Mouse (Mus musculus): ENCODE data around the gene Il6ra. TPM values are rescaled to one million over a fixed set of nuclear protein-coding genes. Genes with fewer than 3 reads are reported as not detected.
"Not testable (repeated sequence)": the region's sequence is repeated elsewhere in the genome, so short reads cannot be mapped to it uniquely, and the experiment has no call there.

Gene Il6ra
- polyA plus RNA-seq, 1 experiment from 2014 or later: 7.1 TPM

DNA sequence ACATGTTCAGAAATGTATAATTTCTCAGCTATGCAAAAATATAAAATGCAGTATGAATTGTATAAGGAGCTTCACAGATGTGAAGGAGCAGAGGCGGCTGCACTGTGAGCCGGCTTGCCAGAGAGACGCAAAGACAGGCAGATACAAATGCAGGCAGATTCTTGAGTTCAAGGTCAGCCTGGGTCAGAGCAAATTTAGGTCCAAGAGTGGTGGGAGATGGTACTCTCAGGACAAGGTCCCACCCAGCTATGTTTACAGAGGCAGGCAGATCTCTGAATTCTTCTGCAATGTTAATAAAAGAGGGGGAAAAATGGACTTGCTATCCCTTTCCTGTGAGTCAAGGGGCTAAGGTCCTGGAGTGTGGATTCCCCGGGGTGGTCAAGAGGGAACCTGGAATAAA, 47.2 kb downstream of the Il6ra start:
- Histone ChIP-seq H3K4me3 (ENCODE audit: low read depth, low read length) (no peak overlapping the region), H3K36me3 (ENCODE audit: control insufficient read depth, insufficient read depth) (no peaks in the 10 kb centered on the region), H3K4me2 (ENCODE audit: low read depth, low read length) (no peak overlapping the region), H3K9me3 (replicated peaks; ENCODE audit: control insufficient read depth, low read length) (no peaks in the 10 kb centered on the region), H3K27ac (ENCODE audit: low read length) (no peak overlapping the region), H3K27me3 (ENCODE audit: control insufficient read depth, insufficient read depth, low read depth, low read length) (no peaks in the 10 kb centered on the region; the same call in 1 of the 2 replicates), H3K4me1 (ENCODE audit: control insufficient read depth, low read depth, low read length) (peaks cover 13% of the 10 kb centered on the region), H3K9ac (ENCODE audit: low read depth, low read length) (no peak overlapping the region)
- 82% methylated on average over 4 of the region's 4 CpGs for WGBS (ENCODE audit: insufficient replicate concordance)
- no peak for ATAC-seq (ENCODE audit: low read depth)

DNA sequence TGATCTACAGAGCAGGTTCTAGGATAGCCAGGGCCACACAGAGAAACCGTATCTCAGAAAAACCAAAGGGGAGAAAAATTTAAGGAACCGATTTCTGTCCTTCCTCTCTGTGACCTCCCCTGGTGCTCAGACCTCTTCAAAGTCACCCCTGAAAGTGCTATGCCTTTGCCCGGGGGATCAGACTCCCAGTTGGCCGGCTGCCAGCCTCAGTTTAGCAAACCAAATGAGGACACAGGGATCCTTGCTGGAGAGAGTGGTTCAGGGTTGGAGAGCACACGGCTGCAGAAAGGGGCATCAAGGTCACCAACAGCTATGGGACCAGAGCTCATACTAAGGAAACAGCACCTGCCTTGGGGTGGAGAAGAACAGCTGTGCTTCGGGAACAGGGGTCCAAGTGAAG, 48.0 kb downstream of the Il6ra start:
- Histone ChIP-seq H3K9me3 (replicated peaks; ENCODE audit: control insufficient read depth, low read length) (no peaks in the 10 kb centered on the region), H3K4me2 (ENCODE audit: low read depth, low read length) (no peak overlapping the region), H3K36me3 (ENCODE audit: control insufficient read depth, insufficient read depth) (no peaks in the 10 kb centered on the region), H3K4me1 (ENCODE audit: control insufficient read depth, low read depth, low read length) (peaks cover 6% of the 10 kb centered on the region), H3K27me3 (ENCODE audit: control insufficient read depth, insufficient read depth, low read depth, low read length) (no peaks in the 10 kb centered on the region; the same call in 1 of the 2 replicates), H3K27ac (ENCODE audit: low read length) (no peak overlapping the region), H3K4me3 (ENCODE audit: low read depth, low read length) (no peak overlapping the region), H3K9ac (ENCODE audit: low read depth, low read length) (no peak overlapping the region)
- ATAC-seq (ENCODE audit: low read depth): no peak
- WGBS (ENCODE audit: insufficient replicate concordance): 48% methylated on average over 6 of the region's 6 CpGs

DNA sequence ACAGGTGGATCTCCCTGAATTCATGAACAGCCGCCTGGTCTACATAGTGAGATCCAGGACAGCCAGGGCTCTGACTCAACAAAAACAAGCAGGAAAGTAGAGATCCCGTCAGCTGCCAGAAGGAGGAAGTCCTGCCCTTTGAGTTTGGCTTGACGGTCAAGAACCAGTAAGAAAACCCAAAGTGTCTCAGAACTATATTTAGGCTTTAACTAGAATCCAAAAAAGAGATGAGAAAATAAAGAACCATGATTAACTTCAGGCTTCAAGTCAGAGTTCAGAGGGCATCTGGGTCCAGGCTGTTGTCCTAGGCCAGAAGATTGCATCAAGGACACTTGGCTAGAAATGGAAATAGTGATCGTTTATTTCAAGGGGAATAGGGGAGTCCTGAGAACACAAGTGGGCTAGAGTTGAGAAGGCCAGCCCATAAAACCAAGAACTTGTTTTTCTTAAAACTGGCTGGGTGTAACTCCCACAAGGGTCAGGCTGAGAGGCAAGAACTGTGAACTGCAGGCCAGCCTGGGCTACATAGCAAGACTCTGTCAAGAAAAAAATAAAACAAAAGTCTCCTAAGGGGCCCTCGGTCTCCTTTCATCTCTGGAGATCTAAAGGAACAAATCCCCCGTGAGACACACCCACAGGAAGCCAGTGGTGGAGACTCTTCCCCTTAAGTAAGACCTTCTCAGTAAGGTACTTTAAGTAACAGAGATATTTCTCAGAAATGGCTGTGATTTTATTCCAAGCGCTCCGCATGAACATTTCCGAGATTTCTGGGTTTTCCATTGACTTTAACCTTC, 49.1 kb downstream of the Il6ra start:
- no peak for ATAC-seq (ENCODE audit: low read depth)
- WGBS (ENCODE audit: insufficient replicate concordance): 44% methylated on average over 9 of the region's 9 CpGs
- H3K4me2 ChIP-seq (ENCODE audit: low read depth, low read length): no peak overlapping the region
- H3K27me3 ChIP-seq (ENCODE audit: control insufficient read depth, insufficient read depth, low read depth, low read length): peaks cover 2% of the 10 kb centered on the region
- H3K27ac ChIP-seq (ENCODE audit: low read length): peak overlapping the region; percentile 33; the same call in 1 of the 2 replicates
- no peak overlapping the region for H3K9ac ChIP-seq (ENCODE audit: low read depth, low read length)
- no peaks in the 10 kb centered on the region for H3K9me3 ChIP-seq (replicated peaks; ENCODE audit: control insufficient read depth, low read length)
- no peaks in the 10 kb centered on the region; the same call in none of the 2 replicates for H3K4me1 ChIP-seq (ENCODE audit: control insufficient read depth, low read depth, low read length)
- H3K4me3 ChIP-seq (ENCODE audit: low read depth, low read length): no peak overlapping the region
- H3K36me3 ChIP-seq (ENCODE audit: control insufficient read depth, insufficient read depth): no peaks in the 10 kb centered on the region

DNA sequence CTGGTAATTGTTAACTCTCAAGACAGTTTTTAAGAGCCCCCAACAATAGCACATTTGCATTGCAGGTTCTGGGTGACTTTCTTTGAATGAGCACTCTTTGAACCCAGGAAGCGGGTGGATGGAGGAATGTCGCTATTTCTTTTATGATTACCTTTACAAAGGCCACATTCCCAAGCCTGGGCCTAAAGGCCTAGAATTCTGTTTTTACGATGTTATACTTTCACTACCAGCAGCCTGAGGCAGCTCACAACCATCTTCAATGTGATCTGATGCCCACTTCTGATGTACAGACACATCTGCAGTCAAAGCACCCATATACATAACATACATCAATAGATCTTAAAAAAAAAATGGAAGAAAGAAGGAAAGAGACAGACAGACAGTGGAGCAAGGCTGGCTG, 49.7 kb downstream of the Il6ra start:
- H3K27ac ChIP-seq (ENCODE audit: low read length); H3K4me1 ChIP-seq (ENCODE audit: control insufficient read depth, low read depth, low read length); H3K9ac ChIP-seq (ENCODE audit: low read depth, low read length); H3K4me3 ChIP-seq (ENCODE audit: low read depth, low read length); H3K36me3 ChIP-seq (ENCODE audit: control insufficient read depth, insufficient read depth); ATAC-seq (ENCODE audit: low read depth); H3K9me3 ChIP-seq (replicated peaks; ENCODE audit: control insufficient read depth, low read length); H3K4me2 ChIP-seq (ENCODE audit: low read depth, low read length); H3K27me3 ChIP-seq (ENCODE audit: control insufficient read depth, insufficient read depth, low read depth, low read length): not testable (repeated sequence)
- 83% methylated on average over 3 of the region's 3 CpGs for WGBS (ENCODE audit: insufficient replicate concordance)

DNA sequence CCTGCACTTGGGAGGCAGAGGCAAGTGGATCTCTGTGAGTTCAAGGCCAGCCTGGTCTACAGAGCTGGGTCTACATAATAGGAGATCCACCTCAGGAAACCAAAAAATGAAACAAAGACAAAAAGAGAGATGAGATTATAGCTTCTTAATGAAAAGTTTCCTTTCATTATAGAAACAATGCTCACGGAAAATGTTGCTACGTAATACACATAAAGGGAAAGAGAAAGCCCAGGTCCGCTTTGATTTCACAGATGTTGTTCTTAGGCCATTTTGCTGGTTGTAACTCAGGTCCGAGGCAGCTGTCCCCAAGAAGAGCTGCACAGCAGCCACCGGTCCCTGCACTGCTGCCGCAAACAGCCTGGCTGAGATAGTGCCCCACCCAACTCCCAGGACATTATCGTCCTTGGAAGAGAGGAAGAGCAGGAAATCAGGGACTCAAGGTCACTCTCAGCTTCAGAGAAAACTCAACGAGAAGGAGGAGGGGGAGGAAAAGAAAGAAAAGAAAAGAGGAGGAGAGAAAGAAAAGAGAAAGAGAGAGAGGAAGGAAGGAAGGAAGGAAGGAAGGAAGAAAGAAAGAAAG, 50.7 kb downstream of the Il6ra start:
- Histone ChIP-seq H3K4me1 (ENCODE audit: control insufficient read depth, low read depth, low read length) (no peaks in the 10 kb centered on the region; the same call in none of the 2 replicates), H3K36me3 (ENCODE audit: control insufficient read depth, insufficient read depth) (no peaks in the 10 kb centered on the region), H3K9ac (ENCODE audit: low read depth, low read length) (no peak overlapping the region), H3K4me2 (ENCODE audit: low read depth, low read length) (no peak overlapping the region), H3K9me3 (replicated peaks; ENCODE audit: control insufficient read depth, low read length) (peaks cover 2% of the 10 kb centered on the region; the same call in 1 of the 2 replicates), H3K4me3 (ENCODE audit: low read depth, low read length) (no peak overlapping the region), H3K27me3 (ENCODE audit: control insufficient read depth, insufficient read depth, low read depth, low read length) (peaks cover 2% of the 10 kb centered on the region), H3K27ac (ENCODE audit: low read length) (no peak overlapping the region)
- WGBS (ENCODE audit: insufficient replicate concordance): 63% methylated on average over 8 of the region's 8 CpGs
- no peak for ATAC-seq (ENCODE audit: low read depth)

DNA sequence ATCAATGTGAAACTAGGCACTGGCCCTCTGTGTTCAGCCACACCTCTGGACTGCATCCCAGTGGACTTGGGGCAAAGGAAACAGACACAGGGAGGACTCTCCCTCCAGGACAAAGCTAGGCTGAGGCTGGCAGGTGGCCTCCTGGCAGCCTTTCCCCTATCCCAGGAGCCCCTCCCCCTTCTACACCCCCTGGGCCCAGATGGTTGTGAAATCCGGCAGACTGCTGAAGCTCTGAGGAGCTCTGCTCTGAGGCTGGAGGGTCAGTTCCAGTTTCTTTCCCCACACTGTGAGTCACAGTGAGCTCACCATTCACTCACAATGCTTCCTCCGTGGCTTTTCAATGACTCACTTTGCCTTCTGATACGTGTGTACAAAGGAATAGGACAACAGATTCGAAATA, 51.9 kb downstream of the Il6ra start:
- no peak overlapping the region for H3K27ac ChIP-seq (ENCODE audit: low read length)
- no peak overlapping the region for H3K4me2 ChIP-seq (ENCODE audit: low read depth, low read length)
- H3K4me3 ChIP-seq (ENCODE audit: low read depth, low read length): no peak overlapping the region
- H3K9me3 ChIP-seq (replicated peaks; ENCODE audit: control insufficient read depth, low read length): peaks cover 2% of the 10 kb centered on the region; the same call in 1 of the 2 replicates
- WGBS (ENCODE audit: insufficient replicate concordance): 25% methylated on average over 4 of the region's 4 CpGs
- H3K9ac ChIP-seq (ENCODE audit: low read depth, low read length): no peak overlapping the region
- ATAC-seq (ENCODE audit: low read depth): peak; percentile 39; the same call in 1 of the 2 replicates
- H3K27me3 ChIP-seq (ENCODE audit: control insufficient read depth, insufficient read depth, low read depth, low read length): peaks cover 2% of the 10 kb centered on the region
- H3K4me1 ChIP-seq (ENCODE audit: control insufficient read depth, low read depth, low read length): no peaks in the 10 kb centered on the region; the same call in none of the 2 replicates
- no peaks in the 10 kb centered on the region for H3K36me3 ChIP-seq (ENCODE audit: control insufficient read depth, insufficient read depth)

DNA sequence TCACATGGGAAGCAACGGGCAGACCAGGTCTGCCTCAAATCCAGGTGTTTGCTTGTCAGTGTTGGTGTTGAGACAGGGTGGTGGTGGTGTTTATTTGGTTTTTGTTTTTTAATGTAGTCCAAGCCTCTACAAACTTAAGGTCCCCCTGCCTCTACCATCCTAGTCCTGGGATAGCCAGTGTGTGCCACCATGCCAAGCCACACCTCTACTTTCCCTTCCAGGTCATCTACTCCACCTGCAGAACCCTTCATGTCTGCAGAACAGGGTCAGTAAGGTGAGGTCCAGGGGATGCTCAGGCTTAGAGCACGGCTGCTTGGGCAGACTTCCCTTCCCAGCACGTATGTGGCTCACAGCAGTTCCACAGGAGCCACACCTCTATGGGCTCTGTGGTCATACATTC, 52.7 kb downstream of the Il6ra start:
- H3K4me3 ChIP-seq (ENCODE audit: low read depth, low read length): no peak overlapping the region
- WGBS (ENCODE audit: insufficient replicate concordance): 56% methylated on average over 3 of the region's 3 CpGs
- H3K4me1 ChIP-seq (ENCODE audit: control insufficient read depth, low read depth, low read length): no peaks in the 10 kb centered on the region; the same call in none of the 2 replicates
- H3K9me3 ChIP-seq (replicated peaks; ENCODE audit: control insufficient read depth, low read length): peaks cover 2% of the 10 kb centered on the region; the same call in 1 of the 2 replicates
- no peak overlapping the region for H3K4me2 ChIP-seq (ENCODE audit: low read depth, low read length)
- H3K27me3 ChIP-seq (ENCODE audit: control insufficient read depth, insufficient read depth, low read depth, low read length): peaks cover 2% of the 10 kb centered on the region
- no peak overlapping the region for H3K27ac ChIP-seq (ENCODE audit: low read length)
- no peak for ATAC-seq (ENCODE audit: low read depth)
- H3K9ac ChIP-seq (ENCODE audit: low read depth, low read length): no peak overlapping the region
- no peaks in the 10 kb centered on the region for H3K36me3 ChIP-seq (ENCODE audit: control insufficient read depth, insufficient read depth)

DNA sequence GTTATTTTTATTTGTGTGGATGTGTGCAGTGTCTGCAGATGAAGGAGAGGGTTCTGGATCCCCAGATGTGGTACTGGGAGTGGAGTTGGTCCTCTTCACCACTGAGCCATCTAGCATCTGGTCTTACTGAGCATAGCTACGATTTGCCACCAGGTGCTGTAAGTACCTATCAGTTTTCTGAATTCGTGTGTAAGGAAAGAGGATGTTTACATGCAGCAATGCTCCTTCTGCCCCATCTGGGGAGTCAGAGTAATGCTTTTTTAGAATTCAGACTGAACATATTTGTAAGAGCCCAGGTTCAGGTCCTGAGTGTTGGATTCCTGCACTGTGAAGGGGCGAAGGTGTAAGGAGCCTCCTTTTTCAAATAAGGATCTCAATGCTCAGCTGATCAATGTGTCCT, 53.1 kb downstream of the Il6ra start:
- no peaks in the 10 kb centered on the region; the same call in none of the 2 replicates for H3K4me1 ChIP-seq (ENCODE audit: control insufficient read depth, low read depth, low read length)
- no peak overlapping the region for H3K27ac ChIP-seq (ENCODE audit: low read length)
- 39% methylated on average over 3 of the region's 3 CpGs for WGBS (ENCODE audit: insufficient replicate concordance)
- no peak overlapping the region for H3K4me2 ChIP-seq (ENCODE audit: low read depth, low read length)
- peaks cover 2% of the 10 kb centered on the region; the same call in 1 of the 2 replicates for H3K9me3 ChIP-seq (replicated peaks; ENCODE audit: control insufficient read depth, low read length)
- H3K27me3 ChIP-seq (ENCODE audit: control insufficient read depth, insufficient read depth, low read depth, low read length): peaks cover 2% of the 10 kb centered on the region
- no peak for ATAC-seq (ENCODE audit: low read depth)
- H3K4me3 ChIP-seq (ENCODE audit: low read depth, low read length): no peak overlapping the region
- H3K36me3 ChIP-seq (ENCODE audit: control insufficient read depth, insufficient read depth): no peaks in the 10 kb centered on the region
- H3K9ac ChIP-seq (ENCODE audit: low read depth, low read length): no peak overlapping the region

DNA sequence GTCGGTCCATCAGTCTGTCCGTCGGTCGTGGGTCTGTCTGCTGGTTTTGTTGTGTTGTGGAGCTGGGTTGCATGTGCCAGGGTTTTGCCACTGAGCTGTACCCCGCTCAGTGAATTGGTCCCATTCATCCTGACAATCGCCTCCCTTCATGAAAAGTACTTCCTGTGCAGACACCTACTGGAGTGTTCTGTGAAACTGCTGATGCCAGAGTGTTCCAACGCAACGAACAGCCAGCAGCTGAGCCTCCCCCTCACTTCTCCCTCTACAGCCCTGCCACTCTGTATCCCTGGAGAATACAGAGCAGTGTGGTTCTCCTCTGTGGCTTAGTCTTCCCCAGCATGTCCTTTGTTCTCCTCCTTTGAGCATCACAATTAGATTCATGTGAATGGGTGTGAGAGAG, 54.1 kb downstream of the Il6ra start:
- 62% methylated on average over 8 of the region's 8 CpGs for WGBS (ENCODE audit: insufficient replicate concordance)
- H3K4me2 ChIP-seq (ENCODE audit: low read depth, low read length): no peak overlapping the region
- H3K36me3 ChIP-seq (ENCODE audit: control insufficient read depth, insufficient read depth): no peaks in the 10 kb centered on the region
- H3K27ac ChIP-seq (ENCODE audit: low read length): no peak overlapping the region
- no peaks in the 10 kb centered on the region; the same call in none of the 2 replicates for H3K4me1 ChIP-seq (ENCODE audit: control insufficient read depth, low read depth, low read length)
- peaks cover 2% of the 10 kb centered on the region; the same call in 1 of the 2 replicates for H3K9me3 ChIP-seq (replicated peaks; ENCODE audit: control insufficient read depth, low read length)
- H3K4me3 ChIP-seq (ENCODE audit: low read depth, low read length): no peak overlapping the region
- peaks cover 2% of the 10 kb centered on the region for H3K27me3 ChIP-seq (ENCODE audit: control insufficient read depth, insufficient read depth, low read depth, low read length)
- H3K9ac ChIP-seq (ENCODE audit: low read depth, low read length): no peak overlapping the region
- no peak for ATAC-seq (ENCODE audit: low read depth)
